Mouse (Mus musculus): ENCODE results near the gene Ppcdc. TPM values are rescaled to one million over a fixed set of nuclear protein-coding genes. Genes with fewer than 3 reads are reported as not detected.
A peak's percentile ranks its signal among the peaks of the same experiment; 100 is the strongest.

Ppcdc gene
- total and polyA plus RNA-seq, 2 experiments from 2014 or later, result 14.0 to 14.3 TPM

- Histone ChIP-seq H3K27ac (ENCODE audit: low read depth) (no peak overlapping the region), H3K9ac (replicated peaks; ENCODE audit: low read depth, low read length) (peak overlapping the region; percentile 69), H3K4me3 (ENCODE audit: low read depth, low read length) (peak overlapping the region; percentile 69), H3K9me3 (replicated peaks; ENCODE audit: control insufficient read depth, low read length) (no peaks in the 10 kb centered on the region), H3K4me1 (ENCODE audit: control insufficient read depth, insufficient read depth) (peaks cover 5% of the 10 kb centered on the region), H3K27me3 (ENCODE audit: control insufficient read depth, insufficient read depth, low read length) (no peaks in the 10 kb centered on the region), H3K36me3 (replicated peaks; ENCODE audit: control insufficient read depth, insufficient read depth, low read length) (no peaks in the 10 kb centered on the region), H3K4me2 (ENCODE audit: low read depth, low read length) (peak overlapping the region; percentile 85)
- 2% methylated on average over 18 of the region's 18 CpGs for WGBS
- ATAC-seq (ENCODE audit: insufficient read depth, low read depth) (peak; percentile 40), DNase-seq (ENCODE audit: low spot score) (no peak)
- TF ChIP-seq CTCF (IDR thresholded peaks at IDR 0.05; ENCODE audit: low read depth) (no peak), EP300 (IDR thresholded peaks at IDR 0.05; ENCODE audit: low read depth) (no peak)
Observed at GRCm38 (mm10) chr9:57467271-57467771, 27.4 kb upstream of the Ppcdc start.

DNA sequence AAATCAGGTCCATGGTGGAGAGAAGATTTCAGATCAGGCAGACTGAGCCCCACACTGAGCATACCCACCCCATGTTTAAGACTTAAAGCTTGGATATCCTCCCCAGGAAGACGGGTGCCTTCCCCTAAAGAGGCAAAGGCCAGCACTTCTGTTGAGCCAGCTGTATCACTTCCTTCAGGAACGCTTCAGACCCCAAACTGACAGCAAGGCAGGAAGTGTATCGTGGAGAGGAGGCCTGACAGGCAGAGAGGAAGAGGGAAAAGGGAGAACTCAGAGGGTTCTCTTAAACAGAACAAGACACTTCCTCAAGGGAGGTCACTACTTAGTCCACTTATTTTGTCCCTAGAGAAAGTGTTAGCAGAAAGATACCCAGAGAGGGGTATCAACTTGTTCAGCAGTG is 26.2 kb upstream of the Ppcdc start:
- DNase-seq (ENCODE audit: low spot score), result no peak

DNA sequence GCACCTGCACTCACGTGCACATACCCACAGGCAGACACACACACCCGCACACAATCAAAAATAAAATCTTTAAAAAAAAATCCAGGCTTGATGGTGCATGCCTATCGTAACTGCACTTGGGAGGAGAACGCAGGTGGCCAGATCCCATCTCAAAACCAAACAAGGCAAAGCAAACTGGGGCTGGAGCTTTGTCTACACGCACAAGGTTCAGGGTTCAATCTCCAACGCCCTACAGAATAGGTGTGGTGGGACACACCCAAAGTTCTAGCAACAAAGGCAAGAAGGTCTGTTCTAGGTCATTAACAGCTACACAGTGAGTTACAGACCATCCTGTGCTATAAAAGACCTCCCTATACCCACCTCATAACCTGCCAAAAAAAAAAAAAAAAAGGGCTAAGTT is 22.9 kb upstream of the Ppcdc start:
- no peak overlapping the region for H3K9ac ChIP-seq (replicated peaks; ENCODE audit: low read depth, low read length)
- 74% methylated on average over 6 of the region's 6 CpGs for WGBS
- no peak for TF ChIP-seq EP300 (IDR thresholded peaks at IDR 0.05; ENCODE audit: low read depth)
- TF ChIP-seq CTCF (IDR thresholded peaks at IDR 0.05; ENCODE audit: low read depth), result no peak
- DNase-seq (ENCODE audit: low spot score), result no peak
- H3K4me2 ChIP-seq (ENCODE audit: low read depth, low read length), result no peak overlapping the region
- ATAC-seq (ENCODE audit: insufficient read depth, low read depth), result no peak
- H3K27ac ChIP-seq (ENCODE audit: low read depth), result no peak overlapping the region
- H3K4me1 ChIP-seq (ENCODE audit: control insufficient read depth, insufficient read depth), result peaks cover 5% of the 10 kb centered on the region
- H3K27me3 ChIP-seq (ENCODE audit: control insufficient read depth, insufficient read depth, low read length), result no peaks in the 10 kb centered on the region
- no peaks in the 10 kb centered on the region for H3K9me3 ChIP-seq (replicated peaks; ENCODE audit: control insufficient read depth, low read length)
- no peaks in the 10 kb centered on the region for H3K36me3 ChIP-seq (replicated peaks; ENCODE audit: control insufficient read depth, insufficient read depth, low read length)
- H3K4me3 ChIP-seq (ENCODE audit: low read depth, low read length), result no peak overlapping the region

More for the DNA sequence above, 26.2 kb upstream of the Ppcdc start:
- no peak for ATAC-seq (ENCODE audit: insufficient read depth, low read depth)
- Histone ChIP-seq H3K9ac (replicated peaks; ENCODE audit: low read depth, low read length) (no peak overlapping the region), H3K9me3 (replicated peaks; ENCODE audit: control insufficient read depth, low read length) (no peaks in the 10 kb centered on the region), H3K4me1 (ENCODE audit: control insufficient read depth, insufficient read depth) (peaks cover 5% of the 10 kb centered on the region), H3K27ac (ENCODE audit: low read depth) (no peak overlapping the region), H3K36me3 (replicated peaks; ENCODE audit: control insufficient read depth, insufficient read depth, low read length) (no peaks in the 10 kb centered on the region), H3K27me3 (ENCODE audit: control insufficient read depth, insufficient read depth, low read length) (no peaks in the 10 kb centered on the region), H3K4me2 (ENCODE audit: low read depth, low read length) (no peak overlapping the region), H3K4me3 (ENCODE audit: low read depth, low read length) (no peak overlapping the region)
- 29% methylated on average over 3 of the region's 3 CpGs for WGBS
- no peak for TF ChIP-seq CTCF (IDR thresholded peaks at IDR 0.05; ENCODE audit: low read depth)
- no peak for TF ChIP-seq EP300 (IDR thresholded peaks at IDR 0.05; ENCODE audit: low read depth)

DNA sequence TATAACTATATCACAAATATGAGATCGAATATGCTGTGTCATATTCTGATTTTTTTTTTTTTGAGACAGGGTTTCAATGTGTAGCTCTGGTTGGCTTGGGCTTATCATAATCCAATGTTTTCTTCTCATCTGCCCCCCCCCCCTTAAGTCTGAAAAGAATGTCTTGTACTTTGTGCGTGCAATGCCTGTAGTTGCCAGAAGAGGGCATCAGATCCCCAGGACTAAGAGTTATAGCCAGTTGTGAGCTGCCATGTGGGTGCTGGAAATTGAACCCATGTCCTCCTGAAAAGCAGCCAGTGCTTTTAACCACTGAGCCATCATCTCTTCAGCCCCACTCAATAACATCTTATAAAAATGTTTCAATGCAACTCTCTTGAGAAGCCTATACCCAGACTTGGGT is 19.8 kb upstream of the Ppcdc start:
- TF ChIP-seq EP300 (IDR thresholded peaks at IDR 0.05; ENCODE audit: low read depth) (no peak), CTCF (IDR thresholded peaks at IDR 0.05; ENCODE audit: low read depth) (no peak)
- no peak overlapping the region for H3K4me3 ChIP-seq (ENCODE audit: low read depth, low read length)
- no peak for ATAC-seq (ENCODE audit: insufficient read depth, low read depth)

DNA sequence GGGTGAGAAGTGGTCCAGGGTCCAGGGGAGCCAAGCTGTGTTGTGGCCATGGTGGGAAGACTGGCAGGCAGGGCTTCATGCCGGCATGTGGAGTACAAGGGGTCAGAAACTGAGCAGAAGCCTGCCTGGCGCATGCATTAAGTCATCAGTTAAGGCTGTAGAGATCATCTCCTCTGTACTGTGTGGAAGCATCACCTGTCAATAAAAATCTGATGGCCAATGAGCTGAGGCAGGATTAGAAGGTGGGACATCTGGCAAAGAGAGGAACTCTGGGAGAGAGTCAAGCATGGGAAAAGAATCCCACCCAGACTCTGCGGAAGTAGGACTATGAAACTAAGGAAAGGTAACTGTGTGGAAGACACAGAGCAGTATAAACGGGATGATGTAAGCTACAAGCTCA is 13.6 kb upstream of the Ppcdc start:
- no peak for ATAC-seq (ENCODE audit: insufficient read depth, low read depth)
- 0 out of 2 replicates have a peak, but pooled peaks cover 6% of the 10 kb centered on the region for H3K36me3 ChIP-seq (replicated peaks; ENCODE audit: control insufficient read depth, insufficient read depth, low read length)
- DNase-seq (ENCODE audit: low spot score), result no peak

More for the DNA sequence above, 19.8 kb upstream of the Ppcdc start:
- WGBS, result 90% methylated on average over 2 of the region's 2 CpGs
- no peak overlapping the region for H3K27ac ChIP-seq (ENCODE audit: low read depth)
- H3K9ac ChIP-seq (replicated peaks; ENCODE audit: low read depth, low read length), result no peak overlapping the region
- no peak overlapping the region for H3K4me2 ChIP-seq (ENCODE audit: low read depth, low read length)
- no peaks in the 10 kb centered on the region for H3K36me3 ChIP-seq (replicated peaks; ENCODE audit: control insufficient read depth, insufficient read depth, low read length)
- H3K4me1 ChIP-seq (ENCODE audit: control insufficient read depth, insufficient read depth), result no peaks in the 10 kb centered on the region
- no peaks in the 10 kb centered on the region for H3K27me3 ChIP-seq (ENCODE audit: control insufficient read depth, insufficient read depth, low read length)
- H3K9me3 ChIP-seq (replicated peaks; ENCODE audit: control insufficient read depth, low read length), result no peaks in the 10 kb centered on the region
- no peak for DNase-seq (ENCODE audit: low spot score)

More for the DNA sequence above, 13.6 kb upstream of the Ppcdc start:
- no peak overlapping the region for H3K4me3 ChIP-seq (ENCODE audit: low read depth, low read length)
- no peak for TF ChIP-seq EP300 (IDR thresholded peaks at IDR 0.05; ENCODE audit: low read depth)
- TF ChIP-seq CTCF (IDR thresholded peaks at IDR 0.05; ENCODE audit: low read depth), result no peak
- 72% methylated on average over 4 of the region's 4 CpGs for WGBS
- no peak overlapping the region for H3K4me2 ChIP-seq (ENCODE audit: low read depth, low read length)
- no peaks in the 10 kb centered on the region for H3K9me3 ChIP-seq (replicated peaks; ENCODE audit: control insufficient read depth, low read length)
- H3K27me3 ChIP-seq (ENCODE audit: control insufficient read depth, insufficient read depth, low read length), result no peaks in the 10 kb centered on the region
- no peak overlapping the region for H3K27ac ChIP-seq (ENCODE audit: low read depth)
- H3K9ac ChIP-seq (replicated peaks; ENCODE audit: low read depth, low read length), result no peak overlapping the region
- no peaks in the 10 kb centered on the region for H3K4me1 ChIP-seq (ENCODE audit: control insufficient read depth, insufficient read depth)
